Mouse (Mus musculus) liver, adult (tissue): ENCODE measurements around the gene Zc3hav1.

Experiments
- GATA4 ChIP-seq: IDR thresholded peaks from 2 replicates; pipeline ENCODE4 v1.6.1; 2014; ENCODE audit warnings: mild to moderate bottlenecking, low read length; ENCODE audit not compliant: insufficient replicate concordance

The Zc3hav1 gene

GRCm38 (mm10) chr6:38355354-38355823 lies 986 bp upstream of the Zc3hav1 start:
- no peak for TF ChIP-seq GATA4

GRCm38 (mm10) chr6:38354723-38355353 lies 435 bp upstream of the Zc3hav1 start:
- TF ChIP-seq GATA4, result no peak

- no peak for TF ChIP-seq GATA4
These were observed 1.2 kb downstream of the Zc3hav1 start for GRCm38 (mm10) chr6:38353181-38353580.

- TF ChIP-seq GATA4, result no peak
These were observed 2.0 kb downstream of the Zc3hav1 start for GRCm38 (mm10) chr6:38352451-38352850.

- TF ChIP-seq GATA4, result no peak
These were observed 2.5 kb downstream of the Zc3hav1 start for GRCm38 (mm10) chr6:38351930-38352329.

- TF ChIP-seq GATA4, result no peak
These were observed 4.6 kb downstream of the Zc3hav1 start for GRCm38 (mm10) chr6:38349806-38350205.

GRCm38 (mm10) chr6:38348811-38349453 lies 5.5 kb downstream of the Zc3hav1 start:
- no peak for TF ChIP-seq GATA4

GRCm38 (mm10) chr6:38347875-38348274 lies 6.5 kb downstream of the Zc3hav1 start:
- TF ChIP-seq GATA4, result no peak

GRCm38 (mm10) chr6:38345796-38346195 lies 8.6 kb downstream of the Zc3hav1 start:
- TF ChIP-seq GATA4, result peak; percentile 32; the same call in 1 of the 2 replicates

GRCm38 (mm10) chr6:38344006-38344670 lies 10.3 kb downstream of the Zc3hav1 start:
- TF ChIP-seq GATA4, result no peak

- TF ChIP-seq GATA4, result no peak
These were observed 10.8 kb downstream of the Zc3hav1 start for GRCm38 (mm10) chr6:38343581-38343980.

GRCm38 (mm10) chr6:38342666-38342992 lies 11.8 kb downstream of the Zc3hav1 start:
- no peak for TF ChIP-seq GATA4

GRCm38 (mm10) chr6:38341751-38342665 lies 12.4 kb downstream of the Zc3hav1 start:
- TF ChIP-seq GATA4, result peak; percentile 16; the same call in 1 of the 2 replicates

GRCm38 (mm10) chr6:38339078-38339477 lies 15.3 kb downstream of the Zc3hav1 start:
- TF ChIP-seq GATA4, result no peak

GRCm38 (mm10) chr6:38337951-38338350 lies 16.5 kb downstream of the Zc3hav1 start:
- TF ChIP-seq GATA4, result no peak

- TF ChIP-seq GATA4, result no peak
These were observed 17.2 kb downstream of the Zc3hav1 start for GRCm38 (mm10) chr6:38337166-38337705.

- TF ChIP-seq GATA4, result no peak
These were observed 19.1 kb downstream of the Zc3hav1 start for GRCm38 (mm10) chr6:38335264-38335663.
